Mouse (Mus musculus): ENCODE data around the gene Cpne4. TPM values are rescaled to one million over a fixed set of nuclear protein-coding genes. Genes with fewer than 3 reads are reported as not detected.

Cpne4 gene
- polyA plus RNA-seq, 1 experiment from 2014 or later, result 0.12 TPM

GRCm38 (mm10) chr9:104755519-104755918 lies 208.4 kb downstream of the Cpne4 start:
- no peaks in the 10 kb centered on the region for H3K4me1 ChIP-seq (ENCODE audit: insufficient read depth)
- no peak for TF ChIP-seq CTCF (IDR thresholded peaks at IDR 0.05; ENCODE audit: low read depth)
- 44% methylated on average over 14 of the region's 14 CpGs for WGBS
- no peak overlapping the region for H3K4me3 ChIP-seq (ENCODE audit: low read depth, low read length)
- no peaks in the 10 kb centered on the region for H3K36me3 ChIP-seq (ENCODE audit: insufficient read depth)
- no peak overlapping the region for H3K27ac ChIP-seq (ENCODE audit: low read depth)
- ATAC-seq (ENCODE audit: insufficient read depth) (no peak), DNase-seq (peak; percentile 12)
- H3K9me3 ChIP-seq (ENCODE audit: low read depth, low read length), result no peaks in the 10 kb centered on the region
- H3K9ac ChIP-seq, result no peak overlapping the region
- H3K4me2 ChIP-seq, result no peak overlapping the region
- no peaks in the 10 kb centered on the region for H3K27me3 ChIP-seq (ENCODE audit: insufficient read depth, low read length)

- H3K4me2 ChIP-seq, result no peak overlapping the region
- no peaks in the 10 kb centered on the region for H3K4me1 ChIP-seq (ENCODE audit: insufficient read depth)
- no peaks in the 10 kb centered on the region for H3K27me3 ChIP-seq (ENCODE audit: insufficient read depth, low read length)
- no peak overlapping the region for H3K27ac ChIP-seq (ENCODE audit: low read depth)
- DNase-seq (no peak), ATAC-seq (ENCODE audit: insufficient read depth) (no peak)
- WGBS, result 79% methylated on average over 7 of the region's 7 CpGs
- no peak for TF ChIP-seq CTCF (IDR thresholded peaks at IDR 0.05; ENCODE audit: low read depth)
- no peak overlapping the region for H3K9ac ChIP-seq
- no peaks in the 10 kb centered on the region for H3K9me3 ChIP-seq (ENCODE audit: low read depth, low read length)
- H3K36me3 ChIP-seq (ENCODE audit: insufficient read depth), result no peaks in the 10 kb centered on the region
- no peak overlapping the region for H3K4me3 ChIP-seq (ENCODE audit: low read depth, low read length)
Observed at GRCm38 (mm10) chr9:104760031-104760430, 212.9 kb downstream of the Cpne4 start.

GRCm38 (mm10) chr9:104776198-104776815 lies 229.2 kb downstream of the Cpne4 start:
- Histone ChIP-seq H3K4me3 (ENCODE audit: low read depth, low read length) (no peak overlapping the region), H3K27ac (ENCODE audit: low read depth) (no peak overlapping the region), H3K36me3 (ENCODE audit: insufficient read depth) (no peaks in the 10 kb centered on the region), H3K4me2 (no peak overlapping the region), H3K9me3 (ENCODE audit: low read depth, low read length) (no peaks in the 10 kb centered on the region), H3K4me1 (ENCODE audit: insufficient read depth) (no peaks in the 10 kb centered on the region), H3K9ac (no peak overlapping the region), H3K27me3 (ENCODE audit: insufficient read depth, low read length) (no peaks in the 10 kb centered on the region)
- no peak for ATAC-seq (ENCODE audit: insufficient read depth)
- 85% methylated on average over 7 of the region's 7 CpGs for WGBS
- no peak for TF ChIP-seq CTCF (IDR thresholded peaks at IDR 0.05; ENCODE audit: low read depth)
- DNase-seq, result no peak

GRCm38 (mm10) chr9:104777135-104777534 lies 230.0 kb downstream of the Cpne4 start:
- Histone ChIP-seq H3K4me1 (ENCODE audit: insufficient read depth) (no peaks in the 10 kb centered on the region), H3K9ac (no peak overlapping the region), H3K4me2 (no peak overlapping the region), H3K36me3 (ENCODE audit: insufficient read depth) (no peaks in the 10 kb centered on the region), H3K27ac (ENCODE audit: low read depth) (no peak overlapping the region), H3K27me3 (ENCODE audit: insufficient read depth, low read length) (no peaks in the 10 kb centered on the region), H3K9me3 (ENCODE audit: low read depth, low read length) (no peaks in the 10 kb centered on the region), H3K4me3 (ENCODE audit: low read depth, low read length) (no peak overlapping the region)
- 47% methylated on average over 3 of the region's 3 CpGs for WGBS
- ATAC-seq (ENCODE audit: insufficient read depth) (no peak), DNase-seq (no peak)
- TF ChIP-seq CTCF (IDR thresholded peaks at IDR 0.05; ENCODE audit: low read depth), result no peak

DNA sequence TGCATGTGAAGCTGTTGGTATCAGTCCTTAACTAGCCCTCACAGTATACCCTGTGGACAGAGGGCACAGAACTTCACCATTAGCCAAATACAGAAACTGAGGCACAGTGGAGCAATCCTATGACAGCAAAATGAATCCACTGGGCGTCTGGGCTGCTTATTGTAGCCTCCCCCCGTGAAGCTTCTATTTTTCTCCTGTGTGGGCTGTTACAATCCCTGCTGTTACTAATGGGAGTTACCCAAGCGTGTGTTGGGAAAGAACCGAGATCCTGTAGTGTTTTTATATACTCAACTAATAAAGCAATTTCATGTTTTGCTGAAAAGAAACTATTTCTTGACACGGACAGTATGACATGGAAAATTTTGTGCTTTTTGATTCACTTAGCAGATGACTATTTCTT lies 230.7 kb downstream of the Cpne4 start:
- ATAC-seq (ENCODE audit: insufficient read depth), result no peak
- WGBS, result 73% methylated on average over 5 of the region's 5 CpGs
- H3K4me3 ChIP-seq (ENCODE audit: low read depth, low read length), result no peak overlapping the region
- H3K27me3 ChIP-seq (ENCODE audit: insufficient read depth, low read length), result no peaks in the 10 kb centered on the region
- H3K27ac ChIP-seq (ENCODE audit: low read depth), result no peak overlapping the region
- H3K36me3 ChIP-seq (ENCODE audit: insufficient read depth), result no peaks in the 10 kb centered on the region
- H3K9ac ChIP-seq, result no peak overlapping the region
- no peaks in the 10 kb centered on the region for H3K9me3 ChIP-seq (ENCODE audit: low read depth, low read length)
- H3K4me1 ChIP-seq (ENCODE audit: insufficient read depth), result no peaks in the 10 kb centered on the region
- H3K4me2 ChIP-seq, result no peak overlapping the region
- DNase-seq, result no peak
- no peak for TF ChIP-seq CTCF (IDR thresholded peaks at IDR 0.05; ENCODE audit: low read depth)

DNA sequence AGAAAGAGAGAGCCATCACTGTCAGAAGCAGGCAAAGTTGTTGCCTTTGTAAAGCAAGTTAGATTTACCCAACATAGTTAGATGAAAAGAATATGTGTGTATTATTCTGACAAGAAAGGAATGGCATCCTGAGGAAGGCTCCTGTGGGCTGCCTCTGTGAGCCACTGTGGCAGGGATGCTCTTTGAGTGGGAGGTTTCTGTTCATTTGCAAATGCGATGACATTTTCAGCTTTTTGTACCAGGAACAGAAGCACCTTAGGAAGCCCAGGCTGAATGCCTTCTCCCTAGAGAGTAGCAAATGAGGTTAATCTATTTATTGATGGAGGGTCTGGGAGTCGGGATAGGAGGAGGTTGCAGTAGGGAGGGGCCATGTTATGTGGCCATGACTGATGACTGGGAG lies 249.5 kb downstream of the Cpne4 start:
- Histone ChIP-seq H3K4me2 (no peak overlapping the region), H3K27me3 (ENCODE audit: insufficient read depth, low read length) (no peaks in the 10 kb centered on the region), H3K27ac (ENCODE audit: low read depth) (no peak overlapping the region), H3K4me3 (ENCODE audit: low read depth, low read length) (no peak overlapping the region), H3K36me3 (ENCODE audit: insufficient read depth) (no peaks in the 10 kb centered on the region), H3K4me1 (ENCODE audit: insufficient read depth) (no peaks in the 10 kb centered on the region), H3K9ac (no peak overlapping the region), H3K9me3 (ENCODE audit: low read depth, low read length) (no peaks in the 10 kb centered on the region)
- DNase-seq (no peak), ATAC-seq (ENCODE audit: insufficient read depth) (no peak)
- TF ChIP-seq CTCF (IDR thresholded peaks at IDR 0.05; ENCODE audit: low read depth), result no peak
- 37% methylated on average over 2 of the region's 2 CpGs for WGBS

GRCm38 (mm10) chr9:104804776-104805175 lies 257.7 kb downstream of the Cpne4 start:
- Histone ChIP-seq H3K9ac (no peak overlapping the region), H3K27me3 (ENCODE audit: insufficient read depth, low read length) (no peaks in the 10 kb centered on the region), H3K4me3 (ENCODE audit: low read depth, low read length) (no peak overlapping the region), H3K36me3 (ENCODE audit: insufficient read depth) (no peaks in the 10 kb centered on the region), H3K4me2 (no peak overlapping the region), H3K4me1 (ENCODE audit: insufficient read depth) (no peaks in the 10 kb centered on the region), H3K9me3 (ENCODE audit: low read depth, low read length) (no peaks in the 10 kb centered on the region), H3K27ac (ENCODE audit: low read depth) (no peak overlapping the region)
- 83% methylated on average over 4 of the region's 4 CpGs for WGBS
- ATAC-seq (ENCODE audit: insufficient read depth), result no peak
- no peak for TF ChIP-seq CTCF (IDR thresholded peaks at IDR 0.05; ENCODE audit: low read depth)
- no peak for DNase-seq

DNA sequence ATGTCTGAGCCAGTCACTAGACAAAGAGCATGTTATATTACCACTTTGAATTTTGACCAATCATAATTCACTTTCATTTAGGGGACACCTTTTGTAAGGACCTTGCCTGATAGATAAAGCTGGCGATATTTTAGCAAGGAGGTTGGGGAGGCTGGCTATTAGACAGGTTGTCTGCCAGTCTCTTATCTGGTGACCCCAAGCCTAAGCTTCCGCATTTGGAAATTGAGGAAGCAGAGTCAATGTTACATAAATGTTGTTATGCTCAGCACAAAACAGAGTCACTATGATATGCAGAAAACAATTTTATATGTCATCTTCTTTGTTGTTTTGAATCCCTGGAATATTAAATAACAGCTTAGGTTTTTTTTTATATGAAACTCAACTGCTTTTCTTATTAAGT lies 267.6 kb downstream of the Cpne4 start:
- ATAC-seq (ENCODE audit: insufficient read depth), result no peak
- no peak overlapping the region for H3K9ac ChIP-seq
- 69% methylated on average over 2 of the region's 2 CpGs for WGBS
- no peaks in the 10 kb centered on the region for H3K4me1 ChIP-seq (ENCODE audit: insufficient read depth)
- no peaks in the 10 kb centered on the region for H3K27me3 ChIP-seq (ENCODE audit: insufficient read depth, low read length)
- no peak overlapping the region for H3K4me3 ChIP-seq (ENCODE audit: low read depth, low read length)
- TF ChIP-seq CTCF (IDR thresholded peaks at IDR 0.05; ENCODE audit: low read depth), result no peak
- no peak for DNase-seq
- no peaks in the 10 kb centered on the region for H3K36me3 ChIP-seq (ENCODE audit: insufficient read depth)
- no peak overlapping the region for H3K27ac ChIP-seq (ENCODE audit: low read depth)
- no peak overlapping the region for H3K4me2 ChIP-seq
- H3K9me3 ChIP-seq (ENCODE audit: low read depth, low read length), result no peaks in the 10 kb centered on the region
